Mouse (Mus musculus) adipocyte (in vitro differentiated cells): ENCODE data around the gene Vmn1r208.
"Not testable (repeated sequence)": the region's sequence is repeated elsewhere in the genome, so short reads cannot be mapped to it uniquely, and the experiment has no call there.

Experiments
- DNase-seq: peaks from one replicate; pipeline ENCODE4 v3.0.0-alpha.2; 2016; ENCODE audit warnings: low spot score

Vmn1r208 gene

DNA sequence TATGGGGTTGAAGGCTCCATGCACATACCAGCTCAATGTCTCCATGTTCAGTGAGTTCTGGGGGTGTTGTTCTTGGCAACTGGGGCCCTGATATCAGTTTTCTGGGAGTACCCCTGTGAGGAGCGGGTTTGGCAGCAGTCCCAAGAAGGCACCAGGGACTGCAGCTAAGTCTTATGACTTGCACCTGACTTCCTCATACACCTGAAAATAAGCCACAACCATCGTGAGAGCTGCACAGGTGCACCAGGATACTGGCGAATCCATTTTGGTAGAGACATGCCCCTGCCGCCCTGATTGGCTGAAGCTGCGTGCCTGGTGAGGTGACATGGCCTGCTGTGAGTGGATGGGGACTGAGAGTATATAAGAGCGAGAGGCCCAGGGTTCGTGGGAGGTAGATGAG lies at the start of gene Vmn1r208:
Gene Vmn1r208, minus strand, starts transcription at position 101 of the 400 bp plus-strand sequence.
- DNase-seq: not testable (repeated sequence)

- DNase-seq: not testable (repeated sequence)
Measured at GRCm38 (mm10) chr13:22821601-22822000, 44.4 kb upstream of the Vmn1r208 start.

DNA sequence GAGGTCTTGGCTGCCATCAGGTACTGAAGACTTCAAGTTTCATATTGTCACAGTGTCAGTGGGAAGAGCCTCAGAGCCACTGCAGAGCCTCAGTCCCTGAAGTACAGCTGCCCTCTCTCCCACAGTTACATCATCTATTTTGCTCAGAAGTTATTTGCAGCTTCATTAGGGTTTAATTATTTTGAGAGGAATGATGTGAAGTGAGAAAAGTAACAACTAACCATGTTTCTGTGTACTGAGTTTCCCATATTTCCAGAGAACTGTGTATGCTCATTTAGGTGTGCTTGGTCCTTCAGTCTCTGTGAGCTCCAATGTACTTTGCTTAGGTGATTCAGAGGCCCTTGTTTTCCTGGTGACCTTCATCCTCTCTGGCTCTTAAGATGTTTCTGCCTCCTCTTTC lies 32.4 kb upstream of the Vmn1r208 start, which contains the start of gene Vmn1r209:
Gene Vmn1r209, minus strand, starts transcription at position 101 of the 400 bp plus-strand sequence.
- DNase-seq: not testable (repeated sequence)

- not testable (repeated sequence) for DNase-seq
Measured at GRCm38 (mm10) chr13:22788096-22788495, 10.9 kb upstream of the Vmn1r208 start.

DNA sequence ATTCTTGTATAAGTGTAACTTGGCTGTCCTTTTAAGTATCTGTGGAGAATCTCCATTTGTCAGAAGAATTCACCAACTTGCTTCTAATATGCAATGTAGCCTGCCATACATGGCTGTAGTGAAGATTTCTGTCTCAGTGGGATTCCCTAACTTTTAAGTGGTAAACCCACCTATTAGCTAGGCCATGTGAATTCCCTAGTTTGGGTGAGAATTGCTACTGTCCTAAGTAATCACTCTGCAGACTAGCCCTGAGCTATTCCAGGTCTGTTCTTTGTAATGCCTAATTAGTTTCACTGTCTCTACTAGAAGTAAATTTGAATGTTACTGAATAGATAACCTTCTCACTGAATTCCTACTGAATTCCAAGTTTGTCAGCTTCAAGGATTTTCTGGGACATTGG lies 7.0 kb upstream of the Vmn1r208 start:
- not testable (repeated sequence) for DNase-seq

DNA sequence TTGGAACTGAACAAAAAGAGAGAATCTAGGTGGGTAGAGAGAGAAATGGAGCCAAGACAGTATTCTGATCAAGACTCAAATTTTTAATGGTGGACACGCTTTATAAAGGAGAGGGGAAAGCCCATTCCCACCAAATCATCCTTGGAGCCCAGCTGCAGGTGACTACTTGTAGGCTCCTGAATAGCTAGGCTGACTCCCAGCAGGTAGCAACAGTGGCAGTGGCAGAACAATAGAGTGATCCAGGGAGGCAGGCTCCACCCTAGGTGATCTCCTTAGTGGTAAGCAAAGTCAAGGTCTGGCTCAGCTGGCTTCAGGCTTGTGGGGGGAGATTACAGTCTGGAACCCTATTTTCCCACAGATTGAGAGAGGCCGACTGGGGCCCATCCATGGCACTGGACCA lies 5.6 kb downstream of the Vmn1r208 start:
- DNase-seq: not testable (repeated sequence)

GRCm38 (mm10) chr13:22747524-22747923 lies 29.7 kb downstream of the Vmn1r208 start:
- DNase-seq: no peak

DNA sequence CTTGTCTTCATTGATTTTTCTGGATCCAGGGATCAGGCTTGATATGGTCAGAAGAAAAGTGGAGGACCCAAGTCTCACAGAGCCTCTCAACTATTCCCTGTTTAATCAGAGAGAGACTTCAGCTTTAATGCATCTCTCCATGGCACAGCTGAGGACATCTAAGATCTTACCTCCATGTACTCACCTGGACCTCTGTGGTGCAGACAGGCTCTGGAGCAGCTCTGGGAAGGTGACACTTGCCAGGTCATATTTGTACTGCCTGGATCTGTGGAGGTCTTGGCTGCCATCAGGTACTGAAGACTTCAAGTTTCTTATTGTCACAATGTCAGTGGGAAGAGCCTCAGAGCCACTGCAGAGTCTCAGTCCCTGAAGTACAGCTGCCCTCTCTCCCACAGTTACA lies 47.7 kb downstream of the Vmn1r208 start, which contains the start of gene Vmn1r207-ps:
Gene Vmn1r207-ps, minus strand, starts transcription at position 101 of the 400 bp plus-strand sequence.
- not testable (repeated sequence) for DNase-seq
